Mouse (Mus musculus): Measurements from ENCODE around the gene Vmn2r80. TPM values are rescaled to one million over a fixed set of nuclear protein-coding genes. Genes with fewer than 3 reads are reported as not detected.
"Not testable (repeated sequence)": the region's sequence is repeated elsewhere in the genome, so short reads cannot be mapped to it uniquely, and the experiment has no call there.

Vmn2r80 gene
- not detected in 2 replicates for polyA plus RNA-seq (2015; fragmentation: Nextera tagmentation; extraction: Ambion mirVana)

GRCm38 (mm10) chr10:79148469-79148868, at the start of gene Vmn2r80:
TSS of gene Vmn2r80 (plus strand) at chr10:79148769.
- not testable (repeated sequence) for H3K36me3 ChIP-seq; ATAC-seq (ENCODE audit: borderline replicate concordance, extremely low read depth, low FRiP score, low TSS enrichment); H3K4me2 ChIP-seq; H3K27me3 ChIP-seq; H3K4me3 ChIP-seq; H3K9ac ChIP-seq; H3K4me1 ChIP-seq; H3K9me3 ChIP-seq; H3K27ac ChIP-seq
- 49% methylated on average over 4 of the region's 4 CpGs for WGBS

GRCm38 (mm10) chr10:79106325-79107282, 42.0 kb upstream of the Vmn2r80 start:
- WGBS: 30% methylated on average over 8 of the region's 8 CpGs
- no peaks in the 10 kb centered on the region for H3K36me3 ChIP-seq
- H3K4me1 ChIP-seq: peaks cover 12% of the 10 kb centered on the region
- no peak overlapping the region for H3K9ac ChIP-seq
- H3K4me2 ChIP-seq: no peak overlapping the region
- H3K9me3 ChIP-seq: no peaks in the 10 kb centered on the region
- H3K27me3 ChIP-seq: no peaks in the 10 kb centered on the region
- no peak overlapping the region for H3K4me3 ChIP-seq
- H3K27ac ChIP-seq: peak overlapping the region; percentile 3; the same call in 1 of the 2 replicates
- ATAC-seq (ENCODE audit: borderline replicate concordance, extremely low read depth, low FRiP score, low TSS enrichment): peak; percentile 58; the same call in 1 of the 2 replicates

GRCm38 (mm10) chr10:79107531-79107930, 41.0 kb upstream of the Vmn2r80 start:
- H3K27me3 ChIP-seq: no peaks in the 10 kb centered on the region
- H3K4me1 ChIP-seq: peaks cover 12% of the 10 kb centered on the region
- WGBS: 65% methylated on average over 2 of the region's 2 CpGs
- no peak for ATAC-seq (ENCODE audit: borderline replicate concordance, extremely low read depth, low FRiP score, low TSS enrichment)
- H3K36me3 ChIP-seq: no peaks in the 10 kb centered on the region
- no peak overlapping the region for H3K27ac ChIP-seq
- no peaks in the 10 kb centered on the region for H3K9me3 ChIP-seq
- no peak overlapping the region for H3K4me3 ChIP-seq
- H3K4me2 ChIP-seq: no peak overlapping the region
- no peak overlapping the region for H3K9ac ChIP-seq

GRCm38 (mm10) chr10:79109156-79109555, 39.4 kb upstream of the Vmn2r80 start:
- Histone ChIP-seq H3K9ac (no peak overlapping the region), H3K4me2 (no peak overlapping the region), H3K4me3 (no peak overlapping the region), H3K36me3 (no peaks in the 10 kb centered on the region), H3K4me1 (peaks cover 12% of the 10 kb centered on the region), H3K27me3 (no peaks in the 10 kb centered on the region), H3K27ac (no peak overlapping the region), H3K9me3 (no peaks in the 10 kb centered on the region)
- WGBS: 79% methylated on average over 1 of the region's 1 CpGs
- no peak for ATAC-seq (ENCODE audit: borderline replicate concordance, extremely low read depth, low FRiP score, low TSS enrichment)

GRCm38 (mm10) chr10:79110482-79110881, 38.1 kb upstream of the Vmn2r80 start:
- Histone ChIP-seq H3K4me3 (no peak overlapping the region), H3K36me3 (no peaks in the 10 kb centered on the region), H3K9me3 (no peaks in the 10 kb centered on the region), H3K4me2 (no peak overlapping the region), H3K27me3 (no peaks in the 10 kb centered on the region), H3K27ac (no peak overlapping the region), H3K4me1 (peaks cover 13% of the 10 kb centered on the region), H3K9ac (no peak overlapping the region)
- WGBS: 83% methylated on average over 5 of the region's 5 CpGs
- no peak for ATAC-seq (ENCODE audit: borderline replicate concordance, extremely low read depth, low FRiP score, low TSS enrichment)

GRCm38 (mm10) chr10:79115085-79115484, 33.5 kb upstream of the Vmn2r80 start:
- H3K36me3 ChIP-seq: no peaks in the 10 kb centered on the region
- H3K9me3 ChIP-seq: no peaks in the 10 kb centered on the region
- no peak overlapping the region for H3K27ac ChIP-seq
- no peak for ATAC-seq (ENCODE audit: borderline replicate concordance, extremely low read depth, low FRiP score, low TSS enrichment)
- H3K4me2 ChIP-seq: no peak overlapping the region
- H3K4me1 ChIP-seq: peaks cover 8% of the 10 kb centered on the region
- 78% methylated on average over 1 of the region's 1 CpGs for WGBS
- no peak overlapping the region for H3K4me3 ChIP-seq
- H3K9ac ChIP-seq: no peak overlapping the region
- no peaks in the 10 kb centered on the region for H3K27me3 ChIP-seq

- Histone ChIP-seq H3K4me3 (no peak overlapping the region), H3K4me2 (no peak overlapping the region), H3K4me1 (peaks cover 8% of the 10 kb centered on the region), H3K27ac (peak overlapping the region; percentile 83), H3K9ac (no peak overlapping the region), H3K9me3 (no peaks in the 10 kb centered on the region), H3K27me3 (no peaks in the 10 kb centered on the region), H3K36me3 (no peaks in the 10 kb centered on the region)
- WGBS: 19% methylated on average over 4 of the region's 4 CpGs
- ATAC-seq (ENCODE audit: borderline replicate concordance, extremely low read depth, low FRiP score, low TSS enrichment): peak; percentile 74; the same call in 1 of the 2 replicates
Measured at GRCm38 (mm10) chr10:79116125-79116849, 32.3 kb upstream of the Vmn2r80 start.

- no peak for ATAC-seq (ENCODE audit: borderline replicate concordance, extremely low read depth, low FRiP score, low TSS enrichment)
- Histone ChIP-seq H3K36me3 (no peaks in the 10 kb centered on the region), H3K4me2 (no peak overlapping the region), H3K27me3 (no peaks in the 10 kb centered on the region), H3K9me3 (no peaks in the 10 kb centered on the region), H3K4me1 (no peaks in the 10 kb centered on the region), H3K27ac (no peak overlapping the region), H3K9ac (no peak overlapping the region), H3K4me3 (no peak overlapping the region)
Measured at GRCm38 (mm10) chr10:79151602-79152001, 3.0 kb downstream of the Vmn2r80 start.

- not testable (repeated sequence) for H3K9me3 ChIP-seq; H3K4me2 ChIP-seq; H3K36me3 ChIP-seq; ATAC-seq (ENCODE audit: borderline replicate concordance, extremely low read depth, low FRiP score, low TSS enrichment); H3K4me1 ChIP-seq; H3K4me3 ChIP-seq; H3K27ac ChIP-seq; H3K9ac ChIP-seq; H3K27me3 ChIP-seq
- WGBS: 87% methylated on average over 1 of the region's 1 CpGs
Measured at GRCm38 (mm10) chr10:79199973-79200372, 51.4 kb downstream of the Vmn2r80 start.

GRCm38 (mm10) chr10:79220432-79220831, 71.9 kb downstream of the Vmn2r80 start:
- Histone ChIP-seq H3K4me3 (no peak overlapping the region), H3K4me2 (no peak overlapping the region), H3K27ac (no peak overlapping the region), H3K9me3 (no peaks in the 10 kb centered on the region), H3K4me1 (no peaks in the 10 kb centered on the region), H3K36me3 (no peaks in the 10 kb centered on the region), H3K9ac (no peak overlapping the region), H3K27me3 (no peaks in the 10 kb centered on the region)
- ATAC-seq (ENCODE audit: borderline replicate concordance, extremely low read depth, low FRiP score, low TSS enrichment): no peak

- no peak overlapping the region for H3K27ac ChIP-seq
- no peaks in the 10 kb centered on the region for H3K9me3 ChIP-seq
- no peak overlapping the region for H3K9ac ChIP-seq
- ATAC-seq (ENCODE audit: borderline replicate concordance, extremely low read depth, low FRiP score, low TSS enrichment): no peak
- no peak overlapping the region for H3K4me3 ChIP-seq
- H3K4me1 ChIP-seq: no peaks in the 10 kb centered on the region
- no peaks in the 10 kb centered on the region for H3K36me3 ChIP-seq
- H3K27me3 ChIP-seq: no peaks in the 10 kb centered on the region
- no peak overlapping the region for H3K4me2 ChIP-seq
Measured at GRCm38 (mm10) chr10:79221606-79222005, 73.0 kb downstream of the Vmn2r80 start.

- 69% methylated on average over 7 of the region's 7 CpGs for WGBS
- H3K9ac ChIP-seq: no peak overlapping the region
- no peak for ATAC-seq (ENCODE audit: borderline replicate concordance, extremely low read depth, low FRiP score, low TSS enrichment)
Measured at GRCm38 (mm10) chr10:79222214-79222613, 73.6 kb downstream of the Vmn2r80 start.

More at GRCm38 (mm10) chr10:79222214-79222613, 73.6 kb downstream of the Vmn2r80 start:
- no peak overlapping the region for H3K4me3 ChIP-seq
- H3K27ac ChIP-seq: no peak overlapping the region
- no peaks in the 10 kb centered on the region for H3K9me3 ChIP-seq
- H3K4me2 ChIP-seq: no peak overlapping the region
- no peaks in the 10 kb centered on the region for H3K36me3 ChIP-seq
- no peaks in the 10 kb centered on the region for H3K4me1 ChIP-seq
- no peaks in the 10 kb centered on the region for H3K27me3 ChIP-seq

Data from lung, embryonic 15.5 days (tissue).